In genomic region chr3:51339378-51339733, GRCm38 (mm10) we compare ENCODE assay signal across 8 mouse cellular contexts. TPM values are rescaled to one million over a fixed set of nuclear protein-coding genes. Genes with fewer than 3 reads are reported as not detected.
DNase-seq lines count a peak whose midpoint lies in the region; ATAC-seq and TF ChIP-seq lines count a peak whose summit lies in the region.

No protein-coding gene starts in this region.

- TF ChIP-seq CTCF in lung, embryonic 14.5 days (IDR thresholded peaks at IDR 0.05; ENCODE audit: low read depth): no peak

- H3K9ac ChIP-seq in lung, embryonic 14.5 days: peak overlapping the region; percentile 92
- peak overlapping the region; percentile 80 for H3K9ac ChIP-seq in embryonic facial prominence, embryonic 11.5 days (replicated peaks; ENCODE audit: low read length)
- peak overlapping the region; percentile 94 for H3K9ac ChIP-seq in intestine, embryonic 16.5 days (ENCODE audit: low read depth, low read length)
- peak overlapping the region; percentile 82 for H3K9ac ChIP-seq in neural tube, embryonic 15.5 days (replicated peaks)

- peak overlapping the region; percentile 96 for H3K4me3 ChIP-seq in lung, embryonic 14.5 days (ENCODE audit: low read depth, low read length)
- H3K4me3 ChIP-seq in embryonic facial prominence, embryonic 11.5 days (ENCODE audit: low read depth, low read length): peak overlapping the region; percentile 94
- peak overlapping the region; percentile 90 for H3K4me3 ChIP-seq in intestine, embryonic 16.5 days (ENCODE audit: low read length)
- peak overlapping the region; percentile 91 for H3K4me3 ChIP-seq in neural tube, embryonic 15.5 days (replicated peaks)

- no peaks in the 10 kb centered on the region for H3K9me3 ChIP-seq in lung, embryonic 14.5 days (ENCODE audit: low read depth, low read length)
- H3K9me3 ChIP-seq in embryonic facial prominence, embryonic 11.5 days (replicated peaks; ENCODE audit: control insufficient read depth, low read length): no peaks in the 10 kb centered on the region
- H3K9me3 ChIP-seq in intestine, embryonic 16.5 days (ENCODE audit: control insufficient read depth, low read length): no peaks in the 10 kb centered on the region
- H3K9me3 ChIP-seq in neural tube, embryonic 15.5 days (replicated peaks): no peaks in the 10 kb centered on the region

- 2% methylated on average over 9 of the region's 9 CpGs for WGBS in lung, embryonic 14.5 days
- WGBS in embryonic facial prominence, embryonic 11.5 days: 3% methylated on average over 9 of the region's 9 CpGs
- 4% methylated on average over 9 of the region's 9 CpGs for WGBS in intestine, embryonic 16.5 days
- WGBS in neural tube, embryonic 15.5 days: 2% methylated on average over 9 of the region's 9 CpGs

- no peaks in the 10 kb centered on the region for H3K36me3 ChIP-seq in lung, embryonic 14.5 days (ENCODE audit: insufficient read depth)
- no peaks in the 10 kb centered on the region for H3K36me3 ChIP-seq in embryonic facial prominence, embryonic 11.5 days (replicated peaks; ENCODE audit: control insufficient read depth, insufficient read depth, low read depth, low read length)
- H3K36me3 ChIP-seq in intestine, embryonic 16.5 days (ENCODE audit: control insufficient read depth, insufficient read depth, low read length): no peaks in the 10 kb centered on the region
- H3K36me3 ChIP-seq in neural tube, embryonic 15.5 days: no peaks in the 10 kb centered on the region

- no peak for ATAC-seq in lung, embryonic 14.5 days (ENCODE audit: insufficient read depth)
- no peak for ATAC-seq in embryonic facial prominence, embryonic 11.5 days (replicated peaks; ENCODE audit: insufficient number of reproducible peaks, low FRiP score, low TSS enrichment, low read depth)
- ATAC-seq in intestine, embryonic 16.5 days: no peak
- no peak for ATAC-seq in neural tube, embryonic 15.5 days (ENCODE audit: low FRiP score)
- no peak for ATAC-seq in megakaryocyte-erythroid progenitor cell, adult 5-6 weeks (replicated peaks; ENCODE audit: low FRiP score, low TSS enrichment, poor library complexity, severe bottlenecking)

- DNase-seq in lung, embryonic 14.5 days: no peak
- no peak for DNase-seq in lung, postnatal 4 days
- DNase-seq in embryonic facial prominence, embryonic 11.5 days (ENCODE audit: low spot score): no peak
- no peak for DNase-seq in layer of hippocampus, adult 11-12 months (ENCODE audit: low spot score)
- DNase-seq in thymus, adult 18-20 months: no peak

- no peaks in the 10 kb centered on the region for H3K4me1 ChIP-seq in lung, embryonic 14.5 days (ENCODE audit: insufficient read depth)
- H3K4me1 ChIP-seq in embryonic facial prominence, embryonic 11.5 days (ENCODE audit: control insufficient read depth, insufficient read depth, low read length): no peaks in the 10 kb centered on the region
- H3K4me1 ChIP-seq in intestine, embryonic 16.5 days (ENCODE audit: control insufficient read depth, insufficient read depth, low read length): no peaks in the 10 kb centered on the region
- H3K4me1 ChIP-seq in neural tube, embryonic 15.5 days: peaks cover 24% of the 10 kb centered on the region

- no peaks in the 10 kb centered on the region for H3K27me3 ChIP-seq in lung, embryonic 14.5 days (ENCODE audit: insufficient read depth, low read length)
- no peaks in the 10 kb centered on the region for H3K27me3 ChIP-seq in embryonic facial prominence, embryonic 11.5 days (ENCODE audit: control insufficient read depth, insufficient read depth, low read length)
- H3K27me3 ChIP-seq in intestine, embryonic 16.5 days (replicated peaks; ENCODE audit: control insufficient read depth, insufficient read depth, low read length): no peaks in the 10 kb centered on the region
- no peaks in the 10 kb centered on the region for H3K27me3 ChIP-seq in neural tube, embryonic 15.5 days (replicated peaks)

- peak overlapping the region; percentile 92 for H3K4me2 ChIP-seq in lung, embryonic 14.5 days
- H3K4me2 ChIP-seq in embryonic facial prominence, embryonic 11.5 days (ENCODE audit: low read depth, low read length): peak overlapping the region; percentile 91
- H3K4me2 ChIP-seq in intestine, embryonic 16.5 days (ENCODE audit: low read depth, low read length): peak overlapping the region; percentile 89
- H3K4me2 ChIP-seq in neural tube, embryonic 15.5 days: peak overlapping the region; percentile 82

- H3K27ac ChIP-seq in lung, embryonic 14.5 days (ENCODE audit: low read depth): peak overlapping the region; percentile 97
- H3K27ac ChIP-seq in embryonic facial prominence, embryonic 11.5 days (replicated peaks; ENCODE audit: low read depth, low read length): peak overlapping the region; percentile 87; the same call in 1 of the 2 replicates
- H3K27ac ChIP-seq in intestine, embryonic 16.5 days (ENCODE audit: low read length): peak overlapping the region; percentile 96
- peak overlapping the region; percentile 97 for H3K27ac ChIP-seq in neural tube, embryonic 15.5 days (replicated peaks)

RNA-seq across cellular contexts. Expression of gene Elf2, which starts 1.1 kb away (rescaled TPM):
- polyA plus RNA-seq in lung, embryonic 14.5 days (2014; fragmentation: Nextera tagmentation; extraction: Ambion mirVana): 59.4 and 60.8 TPM in 2 replicates
- 47.3 and 48.9 TPM in 2 replicates for polyA plus RNA-seq in embryonic facial prominence, embryonic 11.5 days (2014; fragmentation: Nextera tagmentation; extraction: Ambion mirVana)
- 43.4 and 53.5 TPM in 2 replicates for polyA plus RNA-seq in intestine, embryonic 16.5 days (2015; fragmentation: Nextera tagmentation; extraction: Ambion mirVana)
- 30.0 and 42.4 TPM in 2 replicates for polyA plus RNA-seq in neural tube, embryonic 15.5 days (2015; fragmentation: Nextera tagmentation; extraction: Ambion mirVana)
- 68.1 and 69.2 TPM in 2 replicates for total RNA-seq in megakaryocyte-erythroid progenitor cell, adult 5-6 weeks (2014; fragmentation: Nextera tagmentation)
- total RNA-seq in megakaryocyte-erythroid progenitor cell, adult 5-6 weeks (2017): 117 and 122 TPM in 2 replicates

RNA-seq across cellular contexts. Expression of gene Mgarp, which starts 57.2 kb away (rescaled TPM):
- 2.7 and 3.6 TPM in 2 replicates for polyA plus RNA-seq in lung, embryonic 14.5 days (2014; fragmentation: Nextera tagmentation; extraction: Ambion mirVana)
- 9.1 and 16.1 TPM in 2 replicates for polyA plus RNA-seq in embryonic facial prominence, embryonic 11.5 days (2014; fragmentation: Nextera tagmentation; extraction: Ambion mirVana)
- polyA plus RNA-seq in intestine, embryonic 16.5 days (2015; fragmentation: Nextera tagmentation; extraction: Ambion mirVana): 4.0 and 9.6 TPM in 2 replicates
- 0.81 and 1.4 TPM in 2 replicates for polyA plus RNA-seq in neural tube, embryonic 15.5 days (2015; fragmentation: Nextera tagmentation; extraction: Ambion mirVana)
- not detected in 2 replicates for total RNA-seq in megakaryocyte-erythroid progenitor cell, adult 5-6 weeks (2014; fragmentation: Nextera tagmentation)
- not detected in 2 replicates for total RNA-seq in megakaryocyte-erythroid progenitor cell, adult 5-6 weeks (2017)
